Mouse (Mus musculus) left cerebral cortex, postnatal 25 days (tissue): ENCODE data around the gene Gulp1. TPM values are rescaled to one million over a fixed set of nuclear protein-coding genes. Genes with fewer than 3 reads are reported as not detected.

ENCODE experiments used
- DNase-seq, 2 experiments: peaks; one replicate each; pipeline ENCODE4 v3.0.0; 2022; ENCODE audit warnings: low spot score in 2 of 2, mixed read lengths in 1 of 2
- intact Hi-C: fragments of 180-260 bp; cut with DNase I; formaldehyde crosslinking; loops from one replicate; pipeline ENCODE4 v1.15.1; 2025
- total RNA-seq, 2 experiments: library from RNA; stranded (reverse); gene quantifications; 2 replicates each; pipeline ENCODE4 v1.2.3; 2021

Gene Gulp1
- total RNA-seq: 1 to 10 TPM; 4.5 to 6.3 TPM

- DNase-seq: peak; percentile 30 to 35
- intact Hi-C loops: loop anchor here (5.0 kb wide), 1 partner anchor 191 kb away; no protein-coding TSS in a partner anchor
Observed at GRCm38 (mm10) chr1:44551461-44552370, at the start of gene Gulp1. Gulp1 (plus strand) TSS chr1:44551511.

- intact Hi-C loops: loop anchor here (5.0 kb wide), 1 partner anchor 192 kb away; no protein-coding TSS in a partner anchor
- DNase-seq: no peak
Observed at GRCm38 (mm10) chr1:44550261-44550660, 1.1 kb upstream of the Gulp1 start.

GRCm38 (mm10) chr1:44552371-44552841 lies 1.1 kb downstream of the Gulp1 start:
- intact Hi-C loops: loop anchor here (5.0 kb wide), 1 partner anchor 190 kb away; no protein-coding TSS in a partner anchor
- peak; percentile 21 to 25 for DNase-seq

- peak; percentile 33 to 42 for DNase-seq
- intact Hi-C loops: loop anchor here (5.0 kb wide), 1 partner anchor 189 kb away; no protein-coding TSS in a partner anchor
Observed at GRCm38 (mm10) chr1:44553166-44553898, 2.0 kb downstream of the Gulp1 start.

GRCm38 (mm10) chr1:44567431-44567830 lies 16.1 kb downstream of the Gulp1 start:
- intact Hi-C loops: no loop called here
- no peak for DNase-seq

GRCm38 (mm10) chr1:44568296-44568695 lies 17.0 kb downstream of the Gulp1 start:
- DNase-seq: no peak
- intact Hi-C loops: no loop called here

- intact Hi-C loops: no loop called here
- DNase-seq: no peak
Observed at GRCm38 (mm10) chr1:44576001-44576400, 24.7 kb downstream of the Gulp1 start.

- intact Hi-C loops: no loop called here
- DNase-seq: no peak
Observed at GRCm38 (mm10) chr1:44576610-44577009, 25.3 kb downstream of the Gulp1 start.

GRCm38 (mm10) chr1:44580390-44580789 lies 29.1 kb downstream of the Gulp1 start:
- intact Hi-C loops: no loop called here
- no peak for DNase-seq

- intact Hi-C loops: no loop called here
Observed at GRCm38 (mm10) chr1:44584886-44585385, 33.6 kb downstream of the Gulp1 start.

GRCm38 (mm10) chr1:44591742-44592141 lies 40.4 kb downstream of the Gulp1 start:
- DNase-seq: no peak
- intact Hi-C loops: no loop called here

More at GRCm38 (mm10) chr1:44584886-44585385, 33.6 kb downstream of the Gulp1 start:
- DNase-seq: no peak

- DNase-seq: no peak
- intact Hi-C loops: no loop called here
Observed at GRCm38 (mm10) chr1:44593109-44593508, 41.8 kb downstream of the Gulp1 start.

- intact Hi-C loops: no loop called here
- no peak for DNase-seq
Observed at GRCm38 (mm10) chr1:44598312-44598711, 47.0 kb downstream of the Gulp1 start.

- intact Hi-C loops: no loop called here
- no peak for DNase-seq
Observed at GRCm38 (mm10) chr1:44613294-44614041, 62.2 kb downstream of the Gulp1 start.

- intact Hi-C loops: no loop called here
Observed at GRCm38 (mm10) chr1:44618751-44619150, 67.4 kb downstream of the Gulp1 start.

GRCm38 (mm10) chr1:44634481-44634880 lies 83.2 kb downstream of the Gulp1 start:
- no peak for DNase-seq
- intact Hi-C loops: no loop called here

More at GRCm38 (mm10) chr1:44618751-44619150, 67.4 kb downstream of the Gulp1 start:
- DNase-seq: no peak

- intact Hi-C loops: no loop called here
- no peak for DNase-seq
Observed at GRCm38 (mm10) chr1:44645678-44646276, 94.5 kb downstream of the Gulp1 start.

GRCm38 (mm10) chr1:44678974-44679373 lies 127.7 kb downstream of the Gulp1 start:
- intact Hi-C loops: no loop called here
- DNase-seq: no peak

- no peak for DNase-seq
- intact Hi-C loops: no loop called here
Observed at GRCm38 (mm10) chr1:44679415-44679814, 128.1 kb downstream of the Gulp1 start.
